Mouse (Mus musculus): ENCODE results near the gene Asb16.

DNA sequence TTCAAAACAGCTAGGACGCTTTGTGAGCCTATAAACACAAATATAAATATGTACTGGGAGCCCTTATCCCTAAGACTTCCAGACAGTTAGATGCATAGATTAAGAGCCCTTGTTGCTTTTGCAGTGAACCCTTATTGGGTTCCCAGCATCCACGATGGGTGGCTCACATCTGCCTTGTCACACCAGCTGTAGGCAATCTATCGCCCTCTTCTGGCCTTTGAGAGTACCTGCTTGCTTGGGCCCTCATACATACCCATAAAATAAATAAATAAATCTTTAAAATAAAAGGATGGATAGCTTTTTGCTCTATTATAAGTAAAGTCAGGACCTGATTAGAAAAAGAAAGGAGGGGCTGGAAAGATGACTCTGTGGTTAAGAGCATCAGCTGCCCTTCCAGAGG is 10.0 kb upstream of the Asb16 start:
- TF ChIP-seq CTCF (IDR thresholded peaks at IDR 0.05; ENCODE audit: low read depth, low read length) (no peak), GATA1 (IDR thresholded peaks at IDR 0.05; ENCODE audit: borderline replicate concordance, low read length) (no peak), POLR2AphosphoS5 (IDR thresholded peaks at IDR 0.05; ENCODE audit: insufficient replicate concordance, low read depth, low read length) (no peak), GATA2 (IDR thresholded peaks at IDR 0.05; ENCODE audit: borderline replicate concordance, low read depth, low read length) (no peak)
